Mouse (Mus musculus): ENCODE results near the gene Gm8251. TPM values are rescaled to one million over a fixed set of nuclear protein-coding genes. Genes with fewer than 3 reads are reported as not detected.
"Not testable (repeated sequence)": the region's sequence is repeated elsewhere in the genome, so short reads cannot be mapped to it uniquely, and the experiment has no call there.

The Gm8251 gene
- polyA plus RNA-seq, 1 experiment from 2014 or later = 0.21 TPM

- H3K27ac ChIP-seq (ENCODE audit: low read depth, low read length); H3K36me3 ChIP-seq (ENCODE audit: control insufficient read depth, insufficient read depth, low read length); H3K27me3 ChIP-seq (replicated peaks; ENCODE audit: control insufficient read depth, insufficient read depth, low read length); H3K4me1 ChIP-seq (replicated peaks; ENCODE audit: control insufficient read depth, insufficient read depth, low read length); ATAC-seq (replicated peaks; ENCODE audit: low FRiP score); H3K4me3 ChIP-seq (ENCODE audit: low read depth, low read length); H3K9ac ChIP-seq (ENCODE audit: low read depth, low read length); H3K9me3 ChIP-seq (ENCODE audit: control insufficient read depth, low read length); DNase-seq (ENCODE audit: low spot score); H3K4me2 ChIP-seq: not testable (repeated sequence)
- WGBS = 76% methylated on average over 5 of the region's 5 CpGs
Measured at GRCm38 (mm10) chr1:44045689-44046088, 16.0 kb downstream of the Gm8251 start.

GRCm38 (mm10) chr1:44042555-44042915, 19.2 kb downstream of the Gm8251 start:
- ATAC-seq (replicated peaks; ENCODE audit: low FRiP score) (peak; percentile 26), DNase-seq (ENCODE audit: low spot score) (no peak)
- peak overlapping the region; percentile 56 for H3K9ac ChIP-seq (ENCODE audit: low read depth, low read length)
- peak overlapping the region; percentile 79 for H3K4me2 ChIP-seq
- no peaks in the 10 kb centered on the region for H3K9me3 ChIP-seq (ENCODE audit: control insufficient read depth, low read length)
- WGBS = 7% methylated on average over 6 of the region's 6 CpGs
- H3K27me3 ChIP-seq (replicated peaks; ENCODE audit: control insufficient read depth, insufficient read depth, low read length) = no peaks in the 10 kb centered on the region
- H3K4me3 ChIP-seq (ENCODE audit: low read depth, low read length) = peak overlapping the region; percentile 53
- H3K27ac ChIP-seq (ENCODE audit: low read depth, low read length) = no peak overlapping the region
- H3K4me1 ChIP-seq (replicated peaks; ENCODE audit: control insufficient read depth, insufficient read depth, low read length) = no peaks in the 10 kb centered on the region
- H3K36me3 ChIP-seq (ENCODE audit: control insufficient read depth, insufficient read depth, low read length) = no peaks in the 10 kb centered on the region

- WGBS = 2% methylated on average over 17 of the region's 17 CpGs
- Histone ChIP-seq H3K27me3 (replicated peaks; ENCODE audit: control insufficient read depth, insufficient read depth, low read length) (no peaks in the 10 kb centered on the region), H3K4me3 (ENCODE audit: low read depth, low read length) (peak overlapping the region; percentile 53), H3K4me2 (peak overlapping the region; percentile 79), H3K9ac (ENCODE audit: low read depth, low read length) (peak overlapping the region; percentile 56), H3K9me3 (ENCODE audit: control insufficient read depth, low read length) (no peaks in the 10 kb centered on the region), H3K4me1 (replicated peaks; ENCODE audit: control insufficient read depth, insufficient read depth, low read length) (no peaks in the 10 kb centered on the region), H3K27ac (ENCODE audit: low read depth, low read length) (no peak overlapping the region), H3K36me3 (ENCODE audit: control insufficient read depth, insufficient read depth, low read length) (no peaks in the 10 kb centered on the region)
- DNase-seq (ENCODE audit: low spot score) = peak; percentile 39
- ATAC-seq (replicated peaks; ENCODE audit: low FRiP score) = peak; percentile 43
Measured at GRCm38 (mm10) chr1:44041797-44042554, 19.8 kb downstream of the Gm8251 start.

- WGBS = 82% methylated on average over 5 of the region's 5 CpGs
Measured at GRCm38 (mm10) chr1:44032948-44033347, 28.8 kb downstream of the Gm8251 start.

GRCm38 (mm10) chr1:44032213-44032612, 29.5 kb downstream of the Gm8251 start:
- Histone ChIP-seq H3K36me3 (ENCODE audit: control insufficient read depth, insufficient read depth, low read length) (no peaks in the 10 kb centered on the region), H3K4me2 (no peak overlapping the region), H3K4me1 (replicated peaks; ENCODE audit: control insufficient read depth, insufficient read depth, low read length) (no peaks in the 10 kb centered on the region), H3K4me3 (ENCODE audit: low read depth, low read length) (no peak overlapping the region), H3K9ac (ENCODE audit: low read depth, low read length) (no peak overlapping the region), H3K9me3 (ENCODE audit: control insufficient read depth, low read length) (no peaks in the 10 kb centered on the region), H3K27ac (ENCODE audit: low read depth, low read length) (no peak overlapping the region), H3K27me3 (replicated peaks; ENCODE audit: control insufficient read depth, insufficient read depth, low read length) (no peaks in the 10 kb centered on the region)
- DNase-seq (ENCODE audit: low spot score) (no peak), ATAC-seq (replicated peaks; ENCODE audit: low FRiP score) (no peak)
- WGBS = 56% methylated on average over 2 of the region's 2 CpGs

More at GRCm38 (mm10) chr1:44032948-44033347, 28.8 kb downstream of the Gm8251 start:
- no peak for ATAC-seq (replicated peaks; ENCODE audit: low FRiP score)
- no peak for DNase-seq (ENCODE audit: low spot score)
- Histone ChIP-seq H3K4me1 (replicated peaks; ENCODE audit: control insufficient read depth, insufficient read depth, low read length) (no peaks in the 10 kb centered on the region), H3K4me2 (no peak overlapping the region), H3K36me3 (ENCODE audit: control insufficient read depth, insufficient read depth, low read length) (no peaks in the 10 kb centered on the region), H3K27ac (ENCODE audit: low read depth, low read length) (no peak overlapping the region), H3K4me3 (ENCODE audit: low read depth, low read length) (no peak overlapping the region), H3K9me3 (ENCODE audit: control insufficient read depth, low read length) (no peaks in the 10 kb centered on the region), H3K27me3 (replicated peaks; ENCODE audit: control insufficient read depth, insufficient read depth, low read length) (no peaks in the 10 kb centered on the region), H3K9ac (ENCODE audit: low read depth, low read length) (no peak overlapping the region)

GRCm38 (mm10) chr1:44027651-44028050, 34.1 kb downstream of the Gm8251 start:
- no peak for ATAC-seq (replicated peaks; ENCODE audit: low FRiP score)
- Histone ChIP-seq H3K4me3 (ENCODE audit: low read depth, low read length) (no peak overlapping the region), H3K9me3 (ENCODE audit: control insufficient read depth, low read length) (no peaks in the 10 kb centered on the region), H3K4me2 (no peak overlapping the region), H3K4me1 (replicated peaks; ENCODE audit: control insufficient read depth, insufficient read depth, low read length) (no peaks in the 10 kb centered on the region), H3K9ac (ENCODE audit: low read depth, low read length) (no peak overlapping the region), H3K27me3 (replicated peaks; ENCODE audit: control insufficient read depth, insufficient read depth, low read length) (no peaks in the 10 kb centered on the region), H3K27ac (ENCODE audit: low read depth, low read length) (no peak overlapping the region), H3K36me3 (ENCODE audit: control insufficient read depth, insufficient read depth, low read length) (no peaks in the 10 kb centered on the region)
- WGBS = 85% methylated on average over 1 of the region's 1 CpGs
- no peak for DNase-seq (ENCODE audit: low spot score)

GRCm38 (mm10) chr1:44022656-44023055, 39.1 kb downstream of the Gm8251 start:
- Histone ChIP-seq H3K4me3 (ENCODE audit: low read depth, low read length) (no peak overlapping the region), H3K27ac (ENCODE audit: low read depth, low read length) (no peak overlapping the region), H3K27me3 (replicated peaks; ENCODE audit: control insufficient read depth, insufficient read depth, low read length) (no peaks in the 10 kb centered on the region), H3K36me3 (ENCODE audit: control insufficient read depth, insufficient read depth, low read length) (no peaks in the 10 kb centered on the region), H3K4me2 (no peak overlapping the region), H3K4me1 (replicated peaks; ENCODE audit: control insufficient read depth, insufficient read depth, low read length) (no peaks in the 10 kb centered on the region), H3K9ac (ENCODE audit: low read depth, low read length) (no peak overlapping the region), H3K9me3 (ENCODE audit: control insufficient read depth, low read length) (no peaks in the 10 kb centered on the region)
- no peak for DNase-seq (ENCODE audit: low spot score)
- WGBS = 85% methylated on average over 1 of the region's 1 CpGs
- ATAC-seq (replicated peaks; ENCODE audit: low FRiP score) = no peak

- Histone ChIP-seq H3K4me3 (ENCODE audit: low read depth, low read length) (no peak within 1 kb of the TSS), H3K4me2 (no peak within 1 kb of the TSS), H3K27ac (ENCODE audit: low read depth, low read length) (no peak within 1 kb of the TSS), H3K27me3 (replicated peaks; ENCODE audit: control insufficient read depth, insufficient read depth, low read length) (no peaks in the 10 kb centered on the region), H3K9ac (ENCODE audit: low read depth, low read length) (no peak within 1 kb of the TSS), H3K4me1 (replicated peaks; ENCODE audit: control insufficient read depth, insufficient read depth, low read length) (no peaks in the 10 kb centered on the region), H3K36me3 (ENCODE audit: control insufficient read depth, insufficient read depth, low read length) (no peaks in the 10 kb centered on the region), H3K9me3 (ENCODE audit: control insufficient read depth, low read length) (no peaks in the 10 kb centered on the region)
- ATAC-seq (replicated peaks; ENCODE audit: low FRiP score) (no peak), DNase-seq (ENCODE audit: low spot score) (no peak)
Measured at GRCm38 (mm10) chr1:44019934-44020333, 41.8 kb downstream of the Gm8251 start, which contains the start of gene Mettl21c. TSS of gene Mettl21c (minus strand) at chr1:44020034.

GRCm38 (mm10) chr1:44015556-44015955, 46.2 kb downstream of the Gm8251 start:
- Histone ChIP-seq H3K36me3 (ENCODE audit: control insufficient read depth, insufficient read depth, low read length) (no peaks in the 10 kb centered on the region), H3K9me3 (ENCODE audit: control insufficient read depth, low read length) (no peaks in the 10 kb centered on the region), H3K9ac (ENCODE audit: low read depth, low read length) (no peak overlapping the region), H3K27me3 (replicated peaks; ENCODE audit: control insufficient read depth, insufficient read depth, low read length) (no peaks in the 10 kb centered on the region), H3K4me2 (no peak overlapping the region), H3K4me1 (replicated peaks; ENCODE audit: control insufficient read depth, insufficient read depth, low read length) (no peaks in the 10 kb centered on the region), H3K4me3 (ENCODE audit: low read depth, low read length) (no peak overlapping the region), H3K27ac (ENCODE audit: low read depth, low read length) (no peak overlapping the region)
- DNase-seq (ENCODE audit: low spot score) = no peak
- WGBS = 71% methylated on average over 2 of the region's 2 CpGs
- ATAC-seq (replicated peaks; ENCODE audit: low FRiP score) = no peak

All from liver, embryonic 11.5 days (tissue).